Mouse (Mus musculus) liver, embryonic 14.5 days (tissue): ENCODE data around the gene Dnm3.

Experiments
- CTCF ChIP-seq: IDR thresholded peaks from 2 replicates; pipeline ENCODE4 v1.5.1; 2016; ENCODE audit warnings: antibody characterized with exemption, low read depth, control low read depth
- EP300 ChIP-seq: IDR thresholded peaks from 2 replicates; pipeline ENCODE4 v1.6.1; 2016; ENCODE audit warnings: antibody characterized with exemption, low read depth

GRCm38 (mm10) chr1:161999882-162000371 lies 477.9 kb downstream of the Dnm3 start:
- peak; percentile 66 for TF ChIP-seq CTCF
- no peak for TF ChIP-seq EP300
